Mouse (Mus musculus) ES-Bruce4 (cell line): ENCODE measurements around the gene Orai2.

Experiments used
- CTCF ChIP-seq: IDR thresholded peaks from one replicate; pipeline ENCODE4 v1.8.1; 2011; ENCODE audit warnings: low read depth, low read length
- EP300 ChIP-seq: IDR thresholded peaks from 2 replicates; pipeline ENCODE4 v1.6.1; 2011; ENCODE audit warnings: low read depth, low read length; ENCODE audit not compliant: insufficient read depth
- POLR2A ChIP-seq: IDR thresholded peaks from one replicate; pipeline ENCODE4 v1.8.1; 2011; ENCODE audit warnings: low read length; ENCODE audit not compliant: insufficient read depth

- TF ChIP-seq POLR2A, result no peak
- no peak for TF ChIP-seq CTCF
- TF ChIP-seq EP300, result no peak
Measured at GRCm38 (mm10) chr5:136116784-136117112, 53.8 kb downstream of the Orai2 start.
